Mouse (Mus musculus): ENCODE data around the gene Dnaja4.

Dnaja4 gene

DNA sequence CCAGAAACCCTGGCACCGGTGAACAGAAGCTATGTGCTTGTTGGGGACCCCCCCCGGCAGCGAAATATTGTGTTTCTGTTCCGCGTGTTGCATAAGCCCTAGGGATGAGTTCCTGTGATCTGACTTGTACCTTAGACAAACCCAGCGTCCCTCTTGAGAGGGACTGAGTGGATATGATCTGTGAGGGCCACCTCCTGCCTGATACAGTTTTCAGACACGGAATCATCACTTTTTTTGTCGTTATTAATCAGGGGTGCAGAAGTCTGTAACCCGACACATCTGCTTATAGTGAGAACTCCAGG, 1.5 kb downstream of the Dnaja4 start:
- peak; percentile 32 for DNase-seq

DNA sequence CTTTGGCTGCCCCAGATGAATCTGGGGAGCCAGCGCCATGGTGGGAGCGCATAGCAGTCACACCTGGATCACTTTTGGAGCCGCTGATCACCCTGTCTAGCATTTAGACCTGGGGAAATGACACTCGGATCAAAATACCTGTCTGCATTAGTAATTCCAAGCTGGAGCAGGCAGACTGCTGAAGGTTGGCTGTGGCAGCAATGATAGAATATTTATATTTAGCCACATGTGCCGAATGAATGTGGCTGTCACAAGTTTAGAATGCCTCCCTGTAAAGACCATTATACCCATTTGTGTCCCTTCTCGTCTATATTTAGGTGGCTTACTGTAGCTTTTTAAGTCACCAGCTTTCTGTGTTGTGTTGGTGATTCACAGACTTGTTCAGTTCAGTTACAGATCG, 2.1 kb downstream of the Dnaja4 start:
- DNase-seq = no peak

DNA sequence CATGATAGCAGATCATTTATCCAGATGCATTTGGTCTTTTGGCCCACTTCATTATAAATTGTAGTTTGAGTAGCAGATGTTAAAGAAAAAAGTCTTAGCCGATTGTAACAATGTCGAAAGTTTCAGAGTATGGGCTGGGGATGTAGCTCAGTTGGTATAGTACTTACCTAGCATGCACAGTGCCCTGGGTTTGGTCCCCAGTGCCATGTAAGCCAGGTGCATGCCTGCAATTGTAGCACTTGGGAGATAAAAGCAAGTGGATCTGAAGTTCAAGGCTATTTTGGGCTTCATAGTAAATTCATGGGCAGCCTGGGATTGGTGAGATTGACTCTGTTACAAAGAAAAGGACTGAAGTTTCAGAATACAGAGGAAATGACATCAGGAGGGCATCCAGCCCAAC, 3.9 kb downstream of the Dnaja4 start:
- DNase-seq = no peak

DNA sequence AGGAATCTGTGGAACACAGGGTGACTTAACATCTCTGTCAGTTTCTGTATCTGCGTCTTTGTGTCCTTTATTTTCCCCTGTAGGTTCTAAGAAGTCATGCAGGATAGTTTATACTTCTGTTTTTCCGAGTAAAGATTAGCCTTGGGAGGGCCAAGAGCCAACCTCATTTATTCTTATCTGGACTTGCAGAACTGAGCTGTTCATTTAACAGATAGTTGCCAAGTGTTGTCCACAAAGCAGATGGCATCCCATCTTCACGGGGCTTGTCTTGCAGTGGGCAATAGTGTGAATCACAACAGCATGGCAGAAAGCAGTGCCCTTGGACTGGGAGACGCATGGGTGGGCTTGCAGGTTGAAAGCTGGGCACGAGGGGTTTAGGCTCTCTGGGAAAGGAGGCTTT, 5.7 kb downstream of the Dnaja4 start:
- no peak for DNase-seq

DNA sequence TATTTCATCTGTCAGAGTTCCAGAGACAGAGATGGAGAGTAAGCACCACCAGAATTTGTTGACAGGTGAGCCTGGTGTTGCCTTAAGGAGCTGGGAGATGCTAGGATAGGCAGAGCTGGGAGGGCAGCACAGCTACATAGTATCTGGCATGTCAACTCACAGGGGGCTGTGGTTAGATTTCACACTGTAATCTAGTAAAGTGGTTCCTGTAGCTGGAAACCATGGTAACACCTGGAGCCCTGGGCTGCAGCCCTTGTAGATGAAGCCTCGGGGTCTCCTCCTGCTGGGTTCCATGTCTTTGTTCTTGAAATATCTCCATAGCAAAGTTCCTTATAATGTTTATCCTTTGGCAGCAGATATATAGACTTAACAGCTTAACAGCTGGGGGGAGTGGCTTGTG, 6.9 kb downstream of the Dnaja4 start:
- no peak for DNase-seq

DNA sequence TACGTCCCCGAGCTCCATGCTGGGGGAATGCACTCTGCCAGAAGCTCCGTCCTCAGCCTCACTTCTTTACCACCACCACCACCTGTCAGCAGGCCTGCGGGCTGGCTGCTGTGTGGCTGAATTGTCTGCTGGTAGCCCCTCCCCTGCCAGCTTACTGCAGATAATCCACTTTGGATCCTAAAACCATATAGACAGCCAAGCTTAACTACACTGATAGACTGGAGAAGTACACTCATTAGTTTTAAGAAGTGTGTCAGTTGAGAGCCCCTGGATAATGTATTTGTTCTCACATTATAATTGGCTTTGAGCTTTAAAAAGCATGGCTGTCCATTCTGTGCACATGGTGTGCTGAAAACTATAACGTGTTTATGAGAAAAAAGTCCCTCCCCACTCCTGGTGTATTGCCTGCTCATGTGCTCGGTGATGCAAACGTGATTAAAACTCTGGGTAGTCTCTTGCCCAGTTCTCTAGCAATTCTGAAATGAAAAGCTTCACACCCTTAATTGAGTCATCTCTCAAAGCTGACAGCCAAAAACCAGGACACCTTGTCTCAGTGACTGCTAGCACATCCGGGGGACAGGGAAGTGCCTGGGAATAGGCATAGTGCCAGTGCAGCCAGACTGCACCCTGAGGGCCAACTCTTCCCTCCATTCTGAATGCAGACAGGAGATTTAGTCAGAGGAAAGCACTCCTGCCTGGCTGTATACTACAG, 8.8 kb downstream of the Dnaja4 start:
- DNase-seq = no peak

DNA sequence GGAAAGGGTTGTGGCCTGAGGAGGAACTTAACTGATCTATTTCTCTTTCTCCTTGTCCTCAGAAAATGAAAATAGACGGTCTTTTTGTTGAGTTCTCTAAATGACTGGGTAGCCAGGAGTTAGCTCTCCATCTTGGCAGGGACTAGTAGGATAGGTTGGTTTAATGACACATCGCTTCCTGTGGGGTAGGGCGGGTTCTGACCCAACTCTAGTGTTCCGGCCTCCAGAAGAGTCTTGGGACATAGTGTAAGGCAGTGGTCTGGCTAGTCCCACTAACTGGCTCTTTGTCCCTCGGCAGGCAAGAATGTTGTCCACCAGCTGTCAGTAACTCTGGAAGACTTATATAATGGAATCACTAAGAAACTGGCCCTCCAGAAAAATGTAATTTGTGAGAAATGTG, 9.4 kb downstream of the Dnaja4 start:
- no peak for DNase-seq

DNA sequence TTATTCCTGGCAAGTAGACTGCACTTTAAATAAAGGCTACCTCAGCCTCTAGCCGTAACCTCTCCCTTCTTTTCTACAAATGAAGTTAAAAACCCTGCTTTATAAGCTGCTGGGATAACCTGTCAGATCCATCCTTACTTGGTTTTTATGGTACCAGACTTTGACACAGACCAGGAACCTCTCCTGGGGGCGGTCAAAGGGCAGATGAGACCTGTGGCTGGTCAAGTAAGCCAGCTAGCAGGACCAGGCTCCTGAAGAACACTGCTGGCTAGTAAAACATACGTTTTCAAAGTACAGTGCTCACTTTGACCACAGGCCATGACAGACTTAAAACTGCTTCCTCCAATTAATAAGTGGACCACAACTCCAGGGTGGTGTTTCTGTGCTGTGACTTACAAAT, 17.1 kb downstream of the Dnaja4 start:
- peak; percentile 56 for DNase-seq

DNA sequence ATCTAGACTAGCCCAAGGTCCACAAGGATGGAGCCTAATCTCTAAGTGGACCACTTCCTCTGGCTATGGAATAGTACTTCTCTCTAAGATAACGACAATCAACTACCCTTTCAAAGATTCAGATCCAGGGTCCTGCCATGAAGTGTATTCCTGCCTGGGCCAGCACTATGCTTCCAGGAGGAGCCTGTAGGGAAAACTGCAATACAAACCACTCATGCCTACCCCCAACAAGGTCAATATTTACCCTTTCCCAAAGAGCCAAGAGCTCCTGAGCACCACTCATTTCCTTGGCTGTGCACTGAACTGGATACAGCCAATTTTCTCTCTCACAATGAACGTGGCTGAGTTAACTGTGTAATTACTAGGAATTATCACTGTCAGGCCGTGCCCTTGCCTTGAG, 18.9 kb downstream of the Dnaja4 start:
- DNase-seq = no peak

DNA sequence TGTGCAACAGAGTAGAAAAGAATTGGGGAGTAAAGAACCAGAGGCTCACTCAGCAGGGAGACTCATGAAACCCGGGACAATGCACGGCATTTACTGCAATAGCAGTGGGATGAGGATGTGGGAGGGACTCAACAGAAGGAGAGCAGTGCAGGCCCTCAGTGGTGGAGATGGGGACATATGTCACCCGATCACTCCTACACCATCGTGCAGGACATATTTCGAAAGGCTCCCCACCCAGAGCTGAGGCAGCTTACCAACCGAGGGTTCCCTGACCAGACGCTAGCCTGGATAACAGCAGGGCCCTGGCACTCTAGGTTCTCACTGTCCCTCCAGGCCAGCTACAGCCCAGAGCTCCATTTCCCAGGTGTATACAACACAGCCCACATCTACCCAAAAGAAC, 23.5 kb downstream of the Dnaja4 start:
- DNase-seq = no peak

DNA sequence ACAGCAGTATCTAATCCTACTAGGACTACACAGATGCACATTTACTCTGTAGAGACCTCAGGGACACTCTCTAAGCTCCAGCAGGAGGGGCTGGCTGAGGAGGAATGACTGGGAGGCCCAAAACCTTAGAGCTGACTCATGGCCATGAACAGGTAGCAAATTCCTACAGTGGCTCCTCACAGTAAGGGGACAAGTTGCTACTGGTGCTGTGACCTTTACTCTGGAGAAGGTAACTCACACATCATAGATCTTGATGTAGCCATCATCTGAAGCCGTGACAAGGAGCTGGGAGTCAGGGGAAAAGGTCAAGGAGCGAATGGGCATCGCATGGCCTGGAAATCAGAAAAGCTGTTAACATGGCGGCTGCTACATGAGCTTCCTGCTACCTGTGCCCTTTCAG, 23.9 kb downstream of the Dnaja4 start:
- DNase-seq = no peak

DNA sequence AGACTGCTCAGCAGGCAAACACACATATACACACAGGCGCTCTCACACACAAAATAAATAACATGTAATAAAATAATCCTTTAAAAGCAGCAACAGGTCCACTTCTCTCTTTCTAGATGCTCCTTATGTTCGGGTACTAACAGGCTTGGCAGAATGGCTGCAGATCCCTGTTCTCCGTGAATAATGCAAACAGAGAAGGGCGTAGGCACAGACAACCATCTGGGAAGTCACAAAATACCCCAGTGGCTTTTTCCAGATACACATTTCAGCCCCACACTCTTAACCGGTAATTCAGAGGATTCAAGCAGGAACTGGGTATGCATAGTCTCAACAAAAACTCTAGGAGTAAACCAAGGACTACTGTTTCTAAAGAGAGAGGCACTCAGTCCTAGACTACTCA, 27.6 kb downstream of the Dnaja4 start:
- no peak for DNase-seq

DNA sequence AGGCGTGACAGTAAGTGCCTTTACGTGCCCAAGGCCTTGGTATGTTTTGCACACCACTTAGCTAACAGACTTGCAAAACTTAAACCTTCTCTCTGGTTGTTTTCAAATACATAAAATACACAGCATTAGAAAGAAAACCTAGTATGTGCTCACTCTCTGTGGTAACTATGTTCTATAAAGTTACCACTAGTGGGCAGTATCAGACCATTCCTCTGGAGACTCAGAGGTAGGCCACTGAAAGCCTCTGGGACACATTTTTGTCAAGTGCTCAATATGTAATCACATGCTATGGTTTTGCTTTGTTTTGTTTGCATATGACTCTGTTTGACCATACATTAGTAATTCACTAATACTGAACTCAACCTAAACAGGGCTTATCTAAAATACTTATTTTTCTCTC, 33.4 kb downstream of the Dnaja4 start:
- DNase-seq = peak; percentile 28

DNA sequence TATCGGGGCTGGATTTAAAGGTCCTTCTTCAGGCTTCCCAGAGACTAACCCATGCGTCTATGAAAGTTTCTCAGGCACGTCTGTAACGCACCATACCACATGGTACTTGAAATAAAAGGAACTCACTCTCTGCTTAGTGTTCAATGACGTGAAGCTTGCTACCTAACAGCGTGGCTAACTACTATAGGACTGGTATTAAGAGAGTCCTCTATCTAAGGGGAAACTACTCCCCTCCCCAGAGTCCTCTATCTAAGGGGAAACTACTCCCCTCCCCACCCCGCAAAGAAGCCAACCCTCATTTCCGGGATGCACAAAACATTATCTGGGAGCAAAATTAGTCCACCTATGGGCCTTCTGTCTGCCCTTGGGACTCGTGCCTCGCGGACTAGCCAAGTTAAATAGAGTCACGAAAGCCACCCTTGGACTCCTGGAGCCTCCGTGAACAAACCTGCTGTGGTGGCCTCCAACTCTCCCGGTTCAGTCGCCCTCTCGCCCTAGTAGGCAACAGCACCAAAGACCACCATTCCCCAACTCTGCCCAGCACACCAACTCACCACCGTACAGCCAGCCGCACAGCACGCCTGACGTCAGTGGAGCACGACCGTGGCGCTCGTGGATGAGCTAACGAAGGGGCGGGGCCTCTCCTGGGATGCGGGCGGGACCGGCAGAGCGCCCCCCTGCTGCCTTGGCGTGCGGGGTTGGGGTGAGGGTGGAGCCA, 35.4 kb downstream of the Dnaja4 start, which contains the start of gene Wdr61:
Gene Wdr61 (minus strand): TSS at position 599 of the 718 bp plus-strand sequence.
- peak; percentile 97 for DNase-seq

DNA sequence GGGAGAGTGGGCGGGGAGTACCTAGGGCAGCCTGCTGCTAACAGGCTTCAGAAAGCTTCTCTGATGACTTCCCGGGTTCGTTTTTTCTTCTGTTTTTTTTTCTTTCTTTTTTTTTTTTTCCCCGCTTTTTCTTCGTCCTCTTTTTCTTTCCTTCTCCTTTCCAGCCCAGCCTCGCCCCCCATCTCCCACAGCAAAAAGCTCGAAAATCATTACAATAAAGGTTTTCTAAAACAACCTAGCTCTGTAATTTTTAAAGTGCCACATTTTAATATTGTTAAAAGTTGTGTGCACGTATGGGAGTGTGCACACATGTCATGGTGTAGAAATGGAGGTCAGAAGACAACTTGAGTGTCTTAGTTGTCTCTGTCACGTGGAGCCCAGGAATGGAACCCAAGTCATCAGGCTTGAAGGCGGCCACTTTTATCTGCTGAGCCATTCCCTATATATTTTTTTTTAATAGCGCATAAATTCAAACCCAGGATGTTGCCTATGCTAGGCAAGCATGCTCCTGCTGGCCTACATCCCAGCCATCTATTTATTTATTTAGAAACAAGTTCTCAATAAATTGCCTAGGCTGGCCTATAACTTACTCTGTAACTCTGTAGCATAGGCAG, 36.1 kb downstream of the Dnaja4 start:
- DNase-seq = no peak

DNA sequence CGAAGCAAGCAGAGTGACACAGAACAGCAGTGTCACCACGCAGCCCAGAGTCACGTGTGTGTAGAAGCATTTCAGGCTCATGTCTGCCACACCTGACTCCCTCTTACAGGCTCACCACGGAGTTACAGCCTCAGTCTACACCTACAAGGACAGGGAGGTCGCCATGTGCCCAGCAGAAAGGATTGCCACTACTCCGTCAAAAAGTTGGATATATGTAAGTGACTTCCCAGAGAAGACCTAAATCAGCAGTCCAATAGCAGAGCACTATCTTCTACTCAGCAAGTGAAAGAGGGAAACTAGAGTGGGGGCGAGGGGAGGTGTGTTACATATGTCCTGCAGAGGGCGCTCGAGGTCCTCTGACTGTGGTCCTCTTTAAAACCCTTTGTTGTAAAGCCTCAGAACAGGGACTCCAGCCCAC, 37.6 kb downstream of the Dnaja4 start:
- DNase-seq = peak; percentile 60

DNA sequence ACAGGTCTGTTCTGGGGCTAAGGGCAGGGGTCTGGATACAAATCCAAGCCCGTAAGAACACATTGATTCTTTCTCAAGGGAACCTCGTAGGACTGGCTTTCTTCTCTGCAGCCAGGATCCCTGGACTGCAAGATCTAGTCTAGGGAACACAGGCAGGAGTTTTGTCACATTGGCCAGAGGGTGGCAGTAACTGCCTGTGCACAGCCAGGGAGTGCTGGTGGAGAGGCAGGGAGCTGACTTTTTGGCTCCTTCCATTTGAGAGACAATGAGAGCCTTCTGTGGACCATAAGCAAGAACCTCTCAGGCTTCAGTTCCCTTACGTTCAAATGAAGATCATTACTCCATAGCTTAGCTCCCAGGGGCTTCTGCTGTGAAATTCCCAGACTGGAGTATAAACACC, 39.7 kb downstream of the Dnaja4 start:
- DNase-seq = peak; percentile 53

DNA sequence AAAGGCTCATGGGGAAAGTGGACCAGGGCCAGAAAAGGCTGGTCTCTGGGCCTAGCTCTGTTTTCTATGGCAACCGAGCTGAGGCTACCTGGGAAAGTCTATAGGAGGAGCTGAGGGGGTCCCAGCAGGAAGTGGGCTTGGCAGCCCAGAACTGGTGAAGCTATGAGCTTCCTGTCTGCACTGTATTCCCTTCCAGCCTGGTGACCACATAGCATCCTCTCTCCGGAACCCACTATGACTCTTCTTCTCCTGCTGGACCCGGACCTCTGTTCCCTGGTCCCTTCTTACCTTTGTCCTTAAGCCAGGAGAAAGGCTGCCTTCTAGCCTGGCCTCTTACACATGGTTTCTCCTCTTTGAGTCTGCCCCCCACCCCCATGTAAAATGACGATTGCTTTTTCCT, 45.2 kb downstream of the Dnaja4 start:
- DNase-seq = no peak

DNA sequence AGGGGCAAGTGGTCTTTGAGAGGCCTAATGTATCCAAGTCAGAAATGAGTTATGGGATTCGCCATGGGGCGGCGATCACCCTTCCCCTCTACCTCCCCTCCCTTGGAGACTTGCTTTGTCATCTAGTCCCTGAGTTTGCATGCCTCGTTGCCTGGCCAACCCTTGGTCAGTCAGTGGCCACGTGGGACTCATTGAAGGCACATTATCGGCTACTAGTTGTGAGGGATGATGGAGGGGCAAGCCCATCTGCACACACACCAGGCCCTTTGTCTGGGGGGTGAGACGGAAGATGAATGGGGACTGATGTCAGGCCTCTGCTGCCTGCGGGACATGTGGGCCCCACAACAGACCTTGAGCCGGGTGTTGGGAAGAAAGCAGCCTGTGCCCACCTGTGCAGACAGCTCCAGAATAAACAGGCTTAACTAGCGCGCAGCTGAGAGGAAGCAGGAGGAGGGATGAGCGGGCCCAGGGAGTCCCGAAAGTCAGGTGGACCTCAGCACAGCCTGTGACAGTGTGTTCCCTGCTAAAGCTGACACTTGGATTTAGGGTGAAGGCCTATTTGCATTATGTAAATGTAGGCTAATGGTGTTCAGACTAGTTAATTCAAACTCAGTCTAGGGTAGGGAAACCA, 47.2 kb downstream of the Dnaja4 start:
- no peak for DNase-seq

DNA sequence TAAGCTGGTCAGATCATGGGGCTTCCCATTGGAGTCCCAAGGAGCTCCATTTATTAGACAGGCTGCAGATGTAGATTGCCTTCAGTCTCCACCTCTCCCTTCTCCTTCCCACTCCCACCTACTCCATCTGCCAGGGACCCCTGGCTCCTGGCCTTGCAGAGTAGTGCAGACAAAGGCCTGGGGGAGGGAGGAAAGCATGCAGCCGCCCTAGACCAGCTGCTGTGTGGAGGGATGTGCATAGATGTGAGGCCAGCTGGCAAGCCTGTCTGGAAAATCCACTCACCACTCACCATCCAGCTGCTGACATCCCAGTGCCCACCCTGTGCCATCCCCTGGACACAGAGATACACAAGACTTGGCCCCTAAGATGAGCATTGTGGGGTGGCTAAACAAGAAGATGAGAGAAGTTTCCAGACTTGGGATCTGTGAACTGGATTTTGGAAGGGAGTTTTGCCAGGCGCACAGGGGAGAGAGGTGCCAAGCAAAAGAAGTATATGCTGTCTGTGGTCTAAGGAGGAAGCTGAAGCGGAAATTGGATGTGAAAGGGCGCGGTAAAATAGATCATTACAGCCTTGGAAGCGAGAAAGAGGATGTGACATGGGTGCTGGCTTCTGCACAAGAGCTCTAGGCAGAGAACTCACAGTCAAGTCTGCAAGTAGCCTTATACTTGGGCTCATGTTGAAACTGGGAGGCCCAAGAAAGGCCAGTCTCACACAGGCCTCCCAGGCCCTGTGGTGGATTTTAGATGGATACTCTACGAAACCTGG, 51.7 kb downstream of the Dnaja4 start:
- no peak for DNase-seq

DNA sequence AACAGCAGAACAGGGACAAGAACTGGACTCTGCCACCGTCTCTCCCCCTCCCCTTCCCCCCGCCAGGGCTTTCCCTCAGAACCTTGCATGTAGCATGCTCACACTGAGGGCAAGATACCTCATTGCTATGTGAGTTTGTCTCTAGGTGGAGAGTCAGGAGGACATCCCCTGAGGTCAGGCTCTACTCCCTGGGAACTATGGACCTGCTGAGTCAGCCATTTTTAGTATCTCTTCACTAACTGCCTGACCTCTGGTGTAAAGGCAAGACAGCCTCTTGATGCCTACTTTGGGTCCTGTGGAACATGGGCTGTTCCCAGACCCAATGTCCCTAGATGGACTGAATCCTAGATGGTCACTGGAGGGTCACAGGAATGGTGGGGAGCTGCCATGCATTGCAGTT, 53.0 kb downstream of the Dnaja4 start:
- DNase-seq = no peak

DNA sequence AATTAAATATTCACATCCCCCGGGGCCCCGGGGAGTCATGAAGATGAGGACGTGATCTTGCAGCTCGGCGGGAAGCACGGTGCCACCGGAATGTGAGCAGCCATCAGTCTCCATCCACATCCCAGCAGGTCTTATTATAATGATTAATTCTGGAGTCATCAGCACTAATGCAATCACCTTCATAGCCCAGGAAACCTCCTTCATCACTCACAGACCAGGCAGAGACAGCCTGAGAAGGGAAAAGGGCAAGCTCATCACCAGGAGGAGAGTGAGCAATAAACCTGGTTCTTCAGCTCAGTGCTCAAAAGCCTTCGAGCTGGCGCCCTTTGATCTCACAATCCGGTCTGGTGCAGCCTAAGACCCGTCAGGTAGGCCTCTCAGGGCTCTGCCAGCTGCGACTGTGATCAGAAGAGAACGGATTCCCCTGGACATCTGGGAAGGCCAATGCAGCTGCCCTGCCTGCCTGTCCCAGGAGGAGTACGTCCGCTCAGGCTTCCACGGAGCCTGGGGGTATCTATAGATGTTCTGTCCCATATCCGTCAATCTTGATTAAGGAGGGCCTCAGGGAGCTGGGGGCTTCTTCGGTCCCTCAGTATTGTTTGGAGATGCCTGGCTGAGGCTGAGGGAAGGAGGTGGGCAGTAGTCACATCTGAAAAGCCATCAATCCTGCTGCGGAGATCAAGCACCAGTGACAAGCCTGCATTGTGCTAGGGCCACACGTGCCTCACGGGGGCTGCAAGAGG, 53.7 kb downstream of the Dnaja4 start:
- DNase-seq = no peak

DNA sequence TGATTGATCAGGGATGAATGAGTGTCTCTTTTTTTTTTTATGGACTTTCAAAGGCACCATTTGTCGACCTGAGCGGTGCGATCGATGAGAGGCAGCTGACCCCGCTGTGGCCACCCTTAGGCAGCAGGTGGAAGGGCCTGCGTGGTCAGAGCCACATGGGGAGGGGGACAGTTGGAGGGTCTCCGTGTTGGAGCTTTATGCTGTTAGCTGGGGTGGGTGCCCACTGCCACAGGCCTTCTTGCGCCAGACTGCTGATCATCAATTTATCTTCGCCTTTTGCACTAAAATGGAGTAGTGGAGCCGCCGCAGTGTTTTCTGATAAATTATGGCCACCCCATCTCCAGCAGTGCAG, 54.2 kb downstream of the Dnaja4 start:
- DNase-seq = no peak
